Mouse (Mus musculus) cerebellum, adult 18-20 months (tissue): Measurements from ENCODE around the gene Iglon5.
A peak's percentile ranks its signal among the peaks of the same experiment; 100 is the strongest.

ENCODE experiments used
- DNase-seq, 2 experiments: peaks; one replicate each; pipeline ENCODE4 v3.0.0; 2021

Iglon5 gene

DNA sequence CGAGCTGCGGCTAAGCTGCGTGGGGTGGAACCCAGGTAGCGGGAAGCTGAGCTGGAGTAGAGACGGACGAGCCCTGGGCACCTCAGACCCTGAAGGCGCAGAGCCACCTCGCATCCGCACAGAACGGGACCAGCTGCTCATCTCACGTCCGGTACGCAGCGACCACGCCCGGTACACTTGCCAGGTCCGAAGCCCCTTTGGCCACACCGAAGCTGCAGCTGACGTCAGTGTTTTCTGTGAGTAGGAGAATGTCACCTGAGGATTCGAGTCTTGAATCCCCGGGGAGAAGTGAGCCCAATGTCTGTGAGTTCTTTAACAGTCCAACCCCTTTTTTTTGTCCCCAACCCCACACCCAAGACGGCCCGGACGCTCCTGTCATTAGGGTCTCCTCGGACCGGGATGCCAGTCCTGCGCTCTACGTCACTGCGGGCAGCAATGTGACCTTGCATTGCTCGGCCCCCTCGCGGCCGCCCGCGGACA lies 25.0 kb downstream of the Iglon5 start:
- DNase-seq, result no peak

- no peak for DNase-seq
Observed at GRCm38 (mm10) chr7:43463976-43464375, 25.9 kb downstream of the Iglon5 start.

DNA sequence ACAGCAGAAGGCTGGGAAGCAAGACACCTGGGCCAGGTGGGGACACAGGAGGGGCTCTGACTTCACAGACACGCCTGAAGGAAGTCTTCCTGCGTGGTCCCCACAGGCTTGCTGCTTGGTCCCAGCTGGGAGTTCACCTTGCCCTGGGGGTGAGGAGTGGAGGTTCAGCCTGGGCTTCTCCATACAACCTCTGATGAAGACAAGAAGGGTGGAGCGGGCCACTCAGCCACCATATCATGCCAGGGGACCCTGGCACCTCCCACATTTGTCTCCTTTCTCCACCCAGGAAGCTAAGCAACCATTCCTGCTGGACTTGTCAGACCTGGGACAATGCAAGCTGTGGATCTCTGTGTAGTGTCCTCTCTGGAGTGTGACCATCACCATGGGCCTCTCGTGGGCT lies 27.0 kb downstream of the Iglon5 start, which contains the start of gene Vsig10l:
Gene Vsig10l, plus strand, starts transcription at position 301 of the 400 bp plus-strand sequence.
- DNase-seq, result no peak

DNA sequence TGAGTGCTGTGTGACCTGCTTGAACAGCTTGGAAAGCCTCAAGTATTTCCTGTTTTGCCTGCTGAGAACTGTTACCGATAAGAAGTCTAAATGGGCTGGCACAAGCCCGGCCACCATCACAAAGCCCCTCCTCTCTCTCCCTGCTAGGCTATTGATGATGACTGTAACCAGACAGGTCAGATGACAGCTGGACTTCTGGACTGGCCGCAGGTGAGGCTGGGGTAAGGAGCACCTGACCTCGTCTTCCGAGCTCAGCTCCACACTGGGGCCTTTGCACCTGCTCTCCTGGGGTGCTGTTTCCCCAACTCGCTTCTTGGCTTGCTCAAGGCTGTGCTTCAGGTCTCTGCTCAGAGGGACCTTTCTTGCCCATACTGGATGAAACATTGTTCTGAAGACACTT lies 35.5 kb downstream of the Iglon5 start:
- DNase-seq, result no peak

DNA sequence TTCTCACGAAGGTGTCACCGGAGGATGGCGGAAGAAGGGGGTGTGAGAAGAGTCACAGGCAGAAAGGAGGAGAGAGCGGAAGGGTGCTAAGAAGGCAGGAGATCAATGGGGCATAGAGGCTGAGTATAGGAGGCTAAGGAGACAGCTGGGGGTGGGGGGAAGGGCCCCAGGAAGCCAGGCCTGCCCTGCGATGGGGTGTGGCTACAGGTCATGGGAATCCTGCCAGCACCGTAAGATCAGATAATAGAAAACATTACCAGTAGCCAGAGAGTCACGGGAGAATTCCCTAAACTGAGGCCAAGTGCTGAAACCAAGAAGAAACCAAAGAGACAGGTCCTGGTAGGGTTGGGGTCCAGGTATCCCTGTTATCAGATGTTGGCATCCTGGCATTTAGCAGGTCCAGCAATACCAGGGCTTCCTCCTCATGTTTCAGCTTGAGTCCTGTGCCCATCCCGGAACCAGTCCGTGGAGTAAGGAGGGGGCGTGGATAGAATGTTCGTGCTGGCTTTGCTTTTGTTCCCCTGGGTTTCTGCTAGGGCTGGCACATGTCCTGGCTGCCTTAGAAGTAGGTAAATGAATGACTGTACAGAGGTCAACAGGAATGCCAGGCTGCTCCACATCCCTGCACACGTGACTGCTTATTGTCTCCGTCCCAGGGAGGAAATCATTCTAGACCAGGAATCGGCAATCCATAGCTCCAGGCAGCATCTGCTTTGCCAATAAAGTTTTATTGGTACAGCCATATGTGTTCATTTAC lies 36.1 kb downstream of the Iglon5 start:
- DNase-seq, result no peak

DNA sequence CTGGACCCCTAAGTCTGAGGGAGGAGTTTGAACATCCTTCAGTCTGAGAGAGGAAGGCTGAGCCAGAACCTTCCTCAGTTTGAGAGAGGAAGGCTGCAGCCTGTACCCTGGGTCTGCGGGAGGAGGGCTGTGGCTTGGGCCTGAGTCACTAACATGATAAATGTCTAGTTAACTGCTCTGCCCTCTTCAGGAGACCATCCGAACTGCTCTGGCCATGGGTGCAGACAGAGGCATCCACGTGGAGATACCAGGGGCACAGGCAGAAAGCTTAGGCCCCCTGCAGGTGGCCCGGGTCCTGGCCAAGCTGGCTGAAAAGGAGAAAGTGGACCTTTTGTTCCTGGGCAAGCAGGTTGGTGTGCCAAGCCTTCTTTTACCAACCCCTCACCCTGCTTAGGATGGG lies 37.3 kb downstream of the Iglon5 start:
- DNase-seq, result no peak

DNA sequence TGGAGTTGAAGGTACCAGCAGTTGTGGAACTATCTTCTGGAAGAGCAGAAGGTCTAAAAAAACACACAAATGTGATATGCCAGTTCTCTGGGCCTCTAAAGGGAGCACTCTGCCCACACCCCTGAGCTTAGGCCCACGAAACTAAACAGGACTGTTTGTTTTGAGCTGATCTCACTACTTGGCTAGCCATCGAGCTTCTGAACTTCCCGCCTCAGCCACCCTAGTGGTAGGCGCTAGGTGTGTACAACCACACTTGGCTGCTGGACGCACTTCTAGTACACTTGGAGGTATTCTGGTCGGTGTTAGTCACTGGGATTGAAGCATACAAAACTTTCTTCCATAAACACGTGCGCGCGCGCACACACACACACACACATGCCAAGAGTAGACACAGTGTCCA lies 38.1 kb downstream of the Iglon5 start:
- no peak for DNase-seq

DNA sequence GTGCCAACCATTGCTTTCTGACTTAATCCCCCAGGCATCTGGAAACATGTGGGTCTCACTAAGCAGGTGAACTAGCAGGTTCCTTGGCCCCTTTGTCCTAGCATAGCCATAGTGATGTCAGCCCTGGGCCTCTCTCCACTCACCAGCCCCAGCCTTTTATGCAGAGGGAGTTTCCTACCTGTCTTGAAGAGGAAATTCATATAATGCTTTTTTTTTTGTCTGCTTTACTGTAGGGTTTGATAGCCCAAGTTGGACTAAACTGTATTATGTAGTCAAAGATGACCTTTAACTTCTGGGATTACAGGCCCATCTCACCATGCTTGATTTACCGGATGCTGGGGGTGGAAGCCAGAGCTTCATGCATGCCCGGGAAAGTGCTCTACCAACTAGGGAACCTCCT lies 40.1 kb downstream of the Iglon5 start:
- no peak for DNase-seq

GRCm38 (mm10) chr7:43448246-43448645 lies 41.6 kb downstream of the Iglon5 start:
- DNase-seq, result no peak

GRCm38 (mm10) chr7:43447801-43448200 lies 42.1 kb downstream of the Iglon5 start:
- no peak for DNase-seq

DNA sequence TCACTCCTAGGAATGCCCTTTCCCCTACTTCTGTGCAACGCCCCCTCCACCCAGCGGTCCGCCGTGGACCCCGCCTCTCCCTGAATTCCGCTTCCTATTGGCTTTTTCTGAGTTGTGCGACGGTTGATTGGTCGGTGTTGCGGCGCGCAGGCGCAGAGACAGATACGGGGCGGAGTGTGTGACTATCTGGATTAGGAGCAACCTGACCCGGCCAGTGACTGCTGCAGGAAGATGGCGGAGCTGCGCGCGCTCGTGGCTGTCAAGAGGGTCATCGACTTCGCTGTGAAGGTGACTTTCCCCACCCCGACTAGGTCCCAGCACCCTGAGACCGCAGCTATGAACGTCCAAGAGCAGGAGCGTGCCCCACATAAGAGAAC lies 46.0 kb downstream of the Iglon5 start, which contains the start of the genes Etfb and Gm45233:
Gene Etfb, plus strand, starts transcription at position 167 of the 377 bp plus-strand sequence.
Gene Gm45233, plus strand, starts transcription at position 212 of the 377 bp plus-strand sequence.
- peak; percentile 93 to 96 for DNase-seq

DNA sequence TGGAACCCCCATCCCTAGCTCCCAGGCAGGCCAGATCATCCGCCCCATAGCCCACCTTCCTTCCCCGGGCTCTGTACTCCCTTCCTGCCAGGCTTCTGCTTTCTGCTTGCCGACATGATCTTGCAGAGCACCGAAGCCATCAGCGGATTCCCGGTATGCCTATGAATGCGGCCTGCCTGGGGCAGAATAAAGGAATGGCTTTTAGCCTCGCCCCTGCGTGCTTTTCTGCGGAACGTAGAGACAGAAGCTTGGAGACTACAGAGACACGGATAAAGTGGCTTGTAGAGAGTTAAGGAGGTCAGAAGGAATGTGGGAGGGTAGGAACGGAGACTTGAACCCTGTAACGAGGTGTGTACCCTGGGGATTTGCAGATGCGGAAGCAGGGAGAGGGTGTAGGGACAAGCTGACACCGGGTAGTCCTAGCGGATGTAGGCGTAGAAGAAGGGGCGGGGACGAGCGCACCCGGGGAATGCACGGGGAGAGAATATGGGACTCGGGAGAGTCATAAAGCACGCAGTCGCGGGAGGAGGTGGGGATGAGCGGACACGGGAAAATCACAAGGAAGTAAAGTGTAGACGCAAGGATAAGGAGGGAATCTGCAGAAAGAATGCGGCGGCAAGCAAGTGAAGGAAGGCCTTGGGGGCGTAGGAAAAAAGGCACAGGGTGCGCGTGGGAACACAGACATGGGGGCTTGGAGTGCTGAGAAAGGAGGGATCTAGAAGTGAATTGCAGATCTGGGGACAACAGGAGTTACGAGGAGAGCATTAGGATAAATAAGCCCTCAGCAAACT lies 46.6 kb downstream of the Iglon5 start:
- peak; percentile 65 to 69 for DNase-seq

GRCm38 (mm10) chr7:43442684-43443083 lies 47.2 kb downstream of the Iglon5 start:
- DNase-seq, result no peak

DNA sequence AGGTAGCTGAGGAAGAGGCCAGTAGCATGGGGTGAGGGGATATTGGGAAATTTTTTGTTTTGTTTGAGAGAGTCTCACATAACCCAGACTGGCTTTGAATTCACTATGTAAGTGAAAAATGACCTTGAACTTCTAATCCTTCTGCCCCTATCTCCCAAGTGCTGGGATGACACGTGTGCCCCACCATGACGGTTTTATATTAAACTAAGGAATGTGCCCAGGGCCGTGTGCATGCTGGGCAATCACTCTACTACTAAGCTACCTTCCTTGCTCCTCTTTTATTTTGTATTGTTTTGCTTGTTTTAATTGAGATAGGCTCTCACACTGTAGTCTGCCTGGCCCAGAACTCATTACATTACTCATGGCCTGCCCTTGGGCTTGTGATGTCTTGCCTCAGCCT lies 48.8 kb downstream of the Iglon5 start:
- no peak for DNase-seq

DNA sequence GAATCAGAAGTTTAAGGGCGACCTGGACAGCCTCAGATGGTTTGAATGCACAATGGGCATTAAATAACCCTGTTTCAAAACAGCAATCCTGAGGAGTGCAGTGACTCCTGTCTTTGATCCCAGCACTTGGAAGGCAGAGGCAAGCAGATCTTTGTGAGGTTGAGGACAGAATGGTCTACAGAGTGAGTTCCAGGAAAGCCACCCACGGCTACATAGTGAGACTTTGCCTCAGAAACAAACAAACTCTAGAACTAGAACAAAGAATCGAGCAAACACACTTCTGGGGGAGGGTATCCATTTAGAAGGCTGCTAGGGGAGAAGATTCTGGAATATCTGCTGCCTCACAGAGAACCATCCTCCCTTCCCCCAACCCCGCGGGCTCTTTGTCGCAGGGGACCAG lies 49.4 kb downstream of the Iglon5 start, which contains the start of gene Cldnd2:
Gene Cldnd2, plus strand, starts transcription at position 301 of the 400 bp plus-strand sequence.
- no peak for DNase-seq

GRCm38 (mm10) chr7:43438611-43439010 lies 51.3 kb downstream of the Iglon5 start:
- no peak for DNase-seq

- no peak for DNase-seq
Observed at GRCm38 (mm10) chr7:43436341-43437255, 53.3 kb downstream of the Iglon5 start, which contains the start of gene Nkg7. TSS of gene Nkg7 (plus strand) at chr7:43437073.

GRCm38 (mm10) chr7:43434676-43435075 lies 55.2 kb downstream of the Iglon5 start:
- DNase-seq, result no peak

DNA sequence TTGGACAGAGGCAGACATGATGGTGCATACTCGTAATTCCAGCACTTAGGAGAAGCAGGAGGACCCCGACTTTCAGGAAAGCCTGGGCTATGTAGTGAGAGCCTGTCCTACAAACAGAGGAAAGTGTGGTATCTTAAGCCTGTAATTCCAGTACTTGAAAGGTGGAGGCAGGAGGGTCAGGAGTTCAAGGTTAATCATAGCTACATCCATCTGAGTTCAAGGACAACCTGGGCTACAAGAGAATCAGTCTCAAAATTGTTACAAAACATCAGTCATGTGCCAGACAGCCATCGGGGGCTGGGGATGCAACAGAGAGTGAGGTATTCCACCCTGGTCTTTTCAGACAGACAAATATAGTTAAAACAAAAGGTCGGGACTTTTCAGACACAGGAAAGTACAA lies 57.0 kb downstream of the Iglon5 start:
- DNase-seq, result no peak

DNA sequence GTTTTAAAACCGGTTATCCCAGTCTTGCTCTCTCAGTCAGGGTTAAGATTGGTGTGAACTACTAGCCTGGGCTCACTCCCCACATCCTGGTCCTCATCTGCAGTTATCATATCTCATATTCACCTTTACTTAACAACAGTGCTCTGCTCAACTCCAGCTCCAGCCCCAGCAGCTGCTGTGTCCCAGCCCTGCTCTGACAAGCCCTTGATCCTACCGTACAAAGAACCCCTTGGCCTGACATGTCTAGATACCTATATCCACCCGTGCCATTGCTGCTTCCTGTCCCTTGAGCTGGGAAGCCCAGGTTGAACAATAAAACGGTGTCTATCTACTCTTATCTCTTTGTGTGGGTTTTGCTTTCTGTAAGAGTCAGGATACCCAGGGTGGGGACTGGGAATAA lies 60.4 kb downstream of the Iglon5 start:
- no peak for DNase-seq

DNA sequence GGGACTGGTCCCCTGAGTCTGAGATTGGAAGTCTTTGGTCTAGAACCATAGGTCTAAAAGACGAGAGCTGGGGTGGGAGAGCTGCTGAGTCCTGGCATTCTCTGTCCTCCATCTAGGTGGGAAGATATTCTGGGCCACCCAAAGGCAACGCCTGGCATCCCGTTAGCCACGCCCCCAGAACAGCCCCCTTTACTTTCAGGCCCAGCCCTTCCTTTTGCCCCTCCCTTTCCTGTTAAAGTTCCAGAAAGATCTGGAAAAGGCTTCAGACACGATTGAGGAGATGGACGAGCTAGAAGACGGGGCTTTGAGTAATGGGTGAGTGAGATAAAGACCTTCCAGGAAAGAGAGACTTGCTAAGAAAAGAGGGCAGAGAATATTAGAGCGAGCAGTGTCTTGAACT lies 62.5 kb downstream of the Iglon5 start, which contains the start of gene Lim2:
Gene Lim2, plus strand, starts transcription at position 265 of the 400 bp plus-strand sequence.
- no peak for DNase-seq

DNA sequence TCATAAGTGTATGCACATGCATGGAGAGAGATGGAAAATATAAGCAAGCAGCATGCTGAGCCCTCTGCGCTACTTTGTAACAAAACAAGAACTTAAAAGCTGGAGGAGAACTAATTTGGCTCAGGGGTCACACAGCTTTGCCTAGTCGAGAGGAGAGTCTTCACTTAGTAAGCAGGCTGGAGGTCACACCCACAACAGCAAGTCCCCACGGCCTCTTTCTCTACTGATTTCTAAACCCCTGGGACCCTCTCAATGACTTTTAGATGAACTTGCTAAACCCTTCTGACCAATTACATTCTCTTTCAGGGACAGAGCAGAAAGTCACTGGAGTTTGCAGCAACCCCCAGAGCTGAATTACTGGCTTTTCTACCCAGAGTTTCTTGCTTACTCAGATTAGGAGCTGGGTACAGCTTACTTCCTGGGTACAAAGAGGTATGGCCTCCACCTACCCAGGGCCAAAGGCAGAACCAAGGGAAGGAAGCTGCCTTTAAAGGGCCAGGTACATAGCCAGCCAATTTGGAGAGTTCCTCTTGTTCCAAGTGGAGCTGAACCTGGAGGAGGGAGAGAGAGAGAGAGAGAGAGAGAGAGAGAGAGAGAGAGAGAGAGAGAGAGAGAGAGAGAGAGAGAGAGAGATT lies 65.8 kb downstream of the Iglon5 start:
- no peak for DNase-seq
